Mouse (Mus musculus) layer of hippocampus, adult 6 months (tissue): Measurements from ENCODE around the gene Bbs5. TPM values are rescaled to one million over a fixed set of nuclear protein-coding genes. Genes with fewer than 3 reads are reported as not detected.

Experiments
- long read RNA-seq, 2 experiments: library from polyadenylated mRNA; unstranded; transcript quantifications; one replicate each; pipeline ENCODE4 v2.0.0; 2019 to 2020
- polyA plus RNA-seq: library from polyadenylated mRNA; unstranded; fragments of <200 nt; fragmentation: Nextera tagmentation; gene quantifications from 2 replicates; pipeline ENCODE4 v1.2.3, GENCODE M21; 2021

The Bbs5 gene
- polyA plus RNA-seq, result 14.4 and 17.4 TPM in 2 replicates
- long read RNA-seq, experiment 1, transcript Bbs5-201 (12 exons, 1,468 nt), result major isoform, 15 of 22 reads
- long read RNA-seq, experiment 1, partial matches to known transcripts, result 4 of 22 reads
- long read RNA-seq, experiment 1, other reads (novel, unspliced or antisense), result 2 of 22 reads
- long read RNA-seq, experiment 2, transcript Bbs5-201 (12 exons, 1,468 nt), result major isoform, 44 of 62 reads
- long read RNA-seq, experiment 2, partial matches to known transcripts, result 3 of 62 reads
- long read RNA-seq, experiment 2, other reads (novel, unspliced or antisense), result 14 of 62 reads

GRCm38 (mm10) chr2:69646726-69647490 lies at the start of gene Bbs5:
TSS of gene Bbs5 (plus strand) at chr2:69647171.

GRCm38 (mm10) chr2:69669853-69670252 lies 22.9 kb downstream of the Bbs5 start, which contains the start of gene Klhl41:
TSS of gene Klhl41 (plus strand) at chr2:69670120.

GRCm38 (mm10) chr2:69712981-69713625 lies 66.1 kb downstream of the Bbs5 start, which contains the start of gene Fastkd1:
TSS of gene Fastkd1 (minus strand) at chr2:69713516.

Other genes starting within 250 kb of the Bbs5 start
- gene Lrp2, start 61.1 kb upstream of the Bbs5 start, polyA plus RNA-seq, result 0.06 and 0.16 TPM in 2 replicates
- 0.06 and 0.09 TPM in 2 replicates for gene Klhl41, start 22.9 kb downstream of the Bbs5 start, polyA plus RNA-seq
- 4.5 TPM in 2 replicates for gene Fastkd1, start 66.3 kb downstream of the Bbs5 start, polyA plus RNA-seq
- 74.1 and 77.5 TPM in 2 replicates for gene Ppig, start 75.4 kb downstream of the Bbs5 start, polyA plus RNA-seq
- gene Ccdc173, start 142.4 kb downstream of the Bbs5 start, polyA plus RNA-seq, result 1.8 TPM in 2 replicates
- gene Phospho2, start 142.5 kb downstream of the Bbs5 start, polyA plus RNA-seq, result 25.4 and 25.5 TPM in 2 replicates
- gene Klhl23, start 174.8 kb downstream of the Bbs5 start, polyA plus RNA-seq, result 15.2 and 19.4 TPM in 2 replicates
- 178 and 187 TPM in 2 replicates for gene Ssb, start 214.4 kb downstream of the Bbs5 start, polyA plus RNA-seq
- gene Mettl5, start 238.4 kb downstream of the Bbs5 start, polyA plus RNA-seq, result 21.9 and 22.4 TPM in 2 replicates